Mouse (Mus musculus) megakaryocyte, embryonic 14.5 days (primary cell): ENCODE measurements at regions not wholly inside any gene's neighbourhood (a gene's known extent, or its start where the extent isn't known, plus 50 kb on each side); places are given as distances from the start of the nearest gene placed in this dataset.

Experiments
- FLI1 ChIP-seq: IDR thresholded peaks from 2 replicates; pipeline ENCODE4 v1.6.1; 2012; ENCODE audit warnings: low read length, inconsistent platforms, mixed read lengths
- GATA1 ChIP-seq: IDR thresholded peaks from 3 replicates; pipeline ENCODE4 v1.6.1; 2012; ENCODE audit warnings: mixed read lengths, low read length, inconsistent platforms, borderline replicate concordance

DNA sequence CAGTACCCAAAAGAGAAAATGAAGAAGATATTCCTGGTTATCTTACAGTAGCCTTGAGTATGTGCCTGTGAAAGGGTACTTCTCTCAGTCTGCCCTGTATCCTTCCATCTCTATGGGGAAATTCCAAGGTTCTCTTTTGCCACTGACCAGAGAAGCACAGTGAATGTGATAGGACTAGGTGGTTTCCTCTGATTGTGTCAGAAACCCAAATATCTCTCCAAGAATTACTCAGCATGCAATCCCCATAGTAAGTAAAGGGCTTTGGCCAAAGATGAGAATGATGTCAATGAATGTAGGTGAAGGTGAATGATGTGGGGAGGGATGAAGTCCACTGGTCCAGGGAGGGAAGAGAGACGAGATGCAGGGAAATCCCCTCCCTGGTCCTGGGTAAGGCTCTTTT lies 130.8 kb downstream of the Fasl start:
- TF ChIP-seq FLI1 (no peak), GATA1 (no peak)
